Mouse (Mus musculus) G1E (cell line): Measurements from ENCODE around the gene Eml1.

Source experiments
- CTCF ChIP-seq: IDR thresholded peaks from 2 replicates; pipeline ENCODE4 v1.5.1; 2012; ENCODE audit warnings: low read depth, low read length, inconsistent platforms, mixed read lengths
- GATA1 ChIP-seq: IDR thresholded peaks from 2 replicates; pipeline ENCODE4 v1.6.1; 2012; ENCODE audit warnings: borderline replicate concordance, low read length, inconsistent platforms, mixed read lengths
- GATA2 ChIP-seq: IDR thresholded peaks from 2 replicates; pipeline ENCODE4 v1.6.1; 2012; ENCODE audit warnings: low read depth, low read length, inconsistent platforms, borderline replicate concordance
- POLR2AphosphoS5 ChIP-seq: IDR thresholded peaks from 2 replicates; pipeline ENCODE4 v1.6.1; 2012; ENCODE audit warnings: low read depth, low read length, inconsistent platforms; ENCODE audit not compliant: insufficient replicate concordance
- TAL1 ChIP-seq: conservative IDR thresholded peaks from 2 replicates; pipeline ENCODE4 v1.6.1; 2012; ENCODE audit warnings: low read depth, low read length, inconsistent platforms, mixed read lengths

DNA sequence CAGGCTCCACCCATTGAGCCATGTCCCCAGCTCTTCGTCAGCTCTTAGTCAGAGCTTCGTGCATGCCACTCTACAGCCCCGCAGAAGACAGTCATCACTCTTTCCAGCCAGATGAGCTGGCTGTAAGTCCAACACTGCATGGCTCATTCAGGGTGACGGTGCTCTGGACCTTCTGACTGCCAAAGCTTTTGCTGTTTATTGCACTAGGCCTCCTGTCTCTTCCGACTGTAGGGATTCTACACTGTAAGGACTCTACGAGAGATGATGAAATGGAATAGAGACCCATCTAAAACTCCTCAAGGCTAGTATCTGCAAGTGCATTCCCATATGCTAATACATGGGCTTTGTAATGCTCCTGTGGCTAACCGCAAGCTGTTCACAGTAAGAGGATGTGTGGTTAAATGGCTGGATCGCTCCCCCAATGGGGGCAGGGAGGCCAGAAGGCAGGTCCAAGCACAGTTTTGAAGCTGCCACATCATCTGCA lies 82.8 kb downstream of the Eml1 start:
- no peak for TF ChIP-seq CTCF
- TF ChIP-seq GATA1: no peak
- TF ChIP-seq TAL1: no peak
- no peak for TF ChIP-seq POLR2AphosphoS5
- no peak for TF ChIP-seq GATA2
